Mouse (Mus musculus) bone marrow macrophage, adult 2 months (primary cell): ENCODE data around the gene Nudcd3.

Experiments used
- CTCF ChIP-seq: IDR thresholded peaks from 2 replicates; pipeline ENCODE4 v1.5.1; 2012; ENCODE audit warnings: low read depth, mild to moderate bottlenecking, low read length, moderate library complexity
- POLR2A ChIP-seq: IDR thresholded peaks from 2 replicates; pipeline ENCODE4 v1.6.1; 2012; ENCODE audit warnings: mild to moderate bottlenecking, low read depth, low read length, borderline replicate concordance

- TF ChIP-seq CTCF (no peak), POLR2A (no peak)
Measured at GRCm38 (mm10) chr11:6130578-6130977, 69.6 kb downstream of the Nudcd3 start.
